Mouse (Mus musculus): ENCODE measurements at regions not wholly inside any gene's neighbourhood (a gene's known extent, or its start where the extent isn't known, plus 50 kb on each side); places are given as distances from the start of the nearest gene placed in this dataset.

GRCm38 (mm10) chr10:19194646-19195045, 161.7 kb upstream of the Olig3 start:
- 87% methylated on average over 3 of the region's 3 CpGs for WGBS
- no peaks in the 10 kb centered on the region for H3K4me1 ChIP-seq (ENCODE audit: control insufficient read depth, insufficient read depth, low read length)
- H3K4me3 ChIP-seq (ENCODE audit: insufficient read depth, low read depth, low read length) = no peak overlapping the region
- TF ChIP-seq CTCF (IDR thresholded peaks at IDR 0.05; ENCODE audit: insufficient read depth, low read depth, low read length) (no peak), POLR2A (IDR thresholded peaks at IDR 0.05; ENCODE audit: insufficient read depth, low read depth, low read length) (no peak)
- H3K27ac ChIP-seq (ENCODE audit: insufficient read depth, low read depth, low read length) = no peak overlapping the region

DNA sequence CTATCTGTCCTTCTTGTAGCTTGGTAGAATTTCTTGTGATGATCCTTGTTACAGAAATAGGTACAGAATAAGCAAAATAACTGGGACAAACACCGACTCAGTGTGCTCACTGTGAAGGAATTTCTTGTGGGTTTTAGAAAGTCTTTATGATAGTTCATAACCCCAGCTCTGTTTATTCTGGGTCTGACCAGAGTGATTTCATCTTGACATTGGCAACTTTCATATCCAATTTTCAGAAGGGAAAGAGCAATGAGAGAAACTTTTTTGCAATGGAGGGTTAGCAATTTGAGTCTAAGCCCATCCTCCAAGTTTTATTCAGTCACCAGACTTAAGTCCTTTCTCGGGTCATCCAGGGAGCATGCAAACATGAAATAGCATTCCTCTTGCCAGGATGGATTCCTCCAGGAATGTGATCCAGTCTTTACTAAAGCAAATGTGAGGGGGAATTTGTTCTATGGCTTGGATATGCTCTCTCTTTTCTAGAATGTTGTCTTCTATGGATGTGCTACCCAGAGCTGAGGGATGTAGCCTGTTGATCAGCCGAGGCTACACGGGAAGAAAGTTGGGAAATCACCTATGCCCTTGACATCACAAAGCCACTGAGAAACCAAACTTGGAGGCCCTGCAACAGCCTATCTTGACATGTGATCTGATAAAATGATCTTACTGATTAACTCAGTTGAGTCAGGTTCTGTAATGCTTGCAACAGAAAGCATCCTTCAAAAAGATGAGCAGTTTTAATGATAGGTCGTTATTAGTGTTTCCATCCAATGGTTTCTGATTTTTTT, 163.2 kb upstream of the Olig3 start:
- H3K4me3 ChIP-seq (ENCODE audit: insufficient read depth, low read depth, low read length) = no peak overlapping the region
- WGBS = 86% methylated on average over 5 of the region's 5 CpGs
- TF ChIP-seq CTCF (IDR thresholded peaks at IDR 0.05; ENCODE audit: insufficient read depth, low read depth, low read length) (no peak), POLR2A (IDR thresholded peaks at IDR 0.05; ENCODE audit: insufficient read depth, low read depth, low read length) (no peak)
- no peak overlapping the region for H3K27ac ChIP-seq (ENCODE audit: insufficient read depth, low read depth, low read length)
- no peaks in the 10 kb centered on the region for H3K4me1 ChIP-seq (ENCODE audit: control insufficient read depth, insufficient read depth, low read length)

DNA sequence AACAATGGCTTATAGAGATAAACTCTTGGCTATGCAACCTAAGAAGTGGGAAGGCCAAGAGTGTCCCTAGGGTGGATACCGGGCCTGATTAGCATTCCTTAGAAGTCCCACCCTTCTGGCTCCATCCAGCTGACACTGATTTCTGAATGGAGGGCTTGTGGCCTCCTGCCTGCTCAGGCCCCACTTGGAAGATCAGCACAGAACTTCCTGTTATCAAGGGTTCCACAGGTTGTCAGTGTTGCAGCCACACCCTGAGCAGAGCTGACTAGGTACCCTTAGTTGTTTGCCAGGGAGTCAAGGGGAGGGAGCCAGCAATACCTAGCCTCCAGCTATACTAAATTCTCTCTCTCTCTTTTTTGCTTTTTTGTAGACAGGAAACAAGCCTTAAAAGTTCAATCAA, 164.1 kb upstream of the Olig3 start:
- Histone ChIP-seq H3K4me1 (ENCODE audit: control insufficient read depth, insufficient read depth, low read length) (no peaks in the 10 kb centered on the region), H3K27ac (ENCODE audit: insufficient read depth, low read depth, low read length) (no peak overlapping the region), H3K4me3 (ENCODE audit: insufficient read depth, low read depth, low read length) (no peak overlapping the region)
- TF ChIP-seq CTCF (IDR thresholded peaks at IDR 0.05; ENCODE audit: insufficient read depth, low read depth, low read length) (no peak), POLR2A (IDR thresholded peaks at IDR 0.05; ENCODE audit: insufficient read depth, low read depth, low read length) (no peak)
- WGBS = 47% methylated on average over 1 of the region's 1 CpGs

GRCm38 (mm10) chr10:19188082-19188742, 168.1 kb upstream of the Olig3 start:
- 0 out of 2 replicates have a peak, but pooled peaks cover 2% of the 10 kb centered on the region for H3K4me1 ChIP-seq (ENCODE audit: control insufficient read depth, insufficient read depth, low read length)
- 14% methylated on average over 13 of the region's 13 CpGs for WGBS
- H3K4me3 ChIP-seq (ENCODE audit: insufficient read depth, low read depth, low read length) = peak overlapping the region; percentile 5; the same call in 1 of the 2 replicates
- TF ChIP-seq CTCF (IDR thresholded peaks at IDR 0.05; ENCODE audit: insufficient read depth, low read depth, low read length) = no peak
- TF ChIP-seq POLR2A (IDR thresholded peaks at IDR 0.05; ENCODE audit: insufficient read depth, low read depth, low read length) = no peak
- H3K27ac ChIP-seq (ENCODE audit: insufficient read depth, low read depth, low read length) = no peak overlapping the region; the same call in 1 of the 2 replicates

- Histone ChIP-seq H3K4me3 (ENCODE audit: insufficient read depth, low read depth, low read length) (no peak overlapping the region), H3K27ac (ENCODE audit: insufficient read depth, low read depth, low read length) (no peak overlapping the region; the same call in 1 of the 2 replicates), H3K4me1 (ENCODE audit: control insufficient read depth, insufficient read depth, low read length) (0 out of 2 replicates have a peak, but pooled peaks cover 2% of the 10 kb centered on the region)
- no peak for TF ChIP-seq CTCF (IDR thresholded peaks at IDR 0.05; ENCODE audit: insufficient read depth, low read depth, low read length)
- TF ChIP-seq POLR2A (IDR thresholded peaks at IDR 0.05; ENCODE audit: insufficient read depth, low read depth, low read length) = no peak
- WGBS = 55% methylated on average over 4 of the region's 4 CpGs
These were observed 168.6 kb upstream of the Olig3 start for GRCm38 (mm10) chr10:19187716-19188081.

DNA sequence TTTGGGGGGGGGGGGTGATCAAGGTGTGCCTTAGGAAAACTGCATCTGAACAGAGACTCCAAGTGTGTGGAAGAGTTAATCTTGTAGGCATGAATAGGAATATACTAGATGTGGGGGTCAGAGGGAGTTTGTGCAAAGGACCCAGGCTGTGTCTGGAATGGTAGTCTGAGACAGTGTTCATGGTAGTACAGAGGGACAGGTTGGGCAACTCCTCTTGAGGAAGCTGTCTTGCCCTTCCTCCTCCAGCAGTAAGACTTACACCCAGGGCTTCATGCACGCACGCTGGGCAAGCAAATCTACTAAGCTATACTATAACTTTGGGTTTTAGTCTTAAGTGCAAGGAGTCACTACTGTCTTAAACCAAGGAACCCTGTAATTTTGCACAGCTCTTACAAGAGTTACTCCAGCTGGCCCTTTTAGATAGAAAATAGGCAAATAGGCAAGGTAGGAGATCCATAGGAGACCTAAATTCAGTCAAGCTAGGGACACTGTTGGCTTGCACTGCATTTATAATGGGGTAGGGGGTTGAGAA, 169.2 kb upstream of the Olig3 start:
- Histone ChIP-seq H3K4me3 (ENCODE audit: insufficient read depth, low read depth, low read length) (no peak overlapping the region), H3K4me1 (ENCODE audit: control insufficient read depth, insufficient read depth, low read length) (0 out of 2 replicates have a peak, but pooled peaks cover 2% of the 10 kb centered on the region), H3K27ac (ENCODE audit: insufficient read depth, low read depth, low read length) (no peak overlapping the region)
- TF ChIP-seq CTCF (IDR thresholded peaks at IDR 0.05; ENCODE audit: insufficient read depth, low read depth, low read length) (no peak), POLR2A (IDR thresholded peaks at IDR 0.05; ENCODE audit: insufficient read depth, low read depth, low read length) (no peak)
- WGBS = 82% methylated on average over 2 of the region's 2 CpGs

- TF ChIP-seq CTCF (IDR thresholded peaks at IDR 0.05; ENCODE audit: insufficient read depth, low read depth, low read length) = no peak; the same call in 1 of the 2 replicates
- TF ChIP-seq POLR2A (IDR thresholded peaks at IDR 0.05; ENCODE audit: insufficient read depth, low read depth, low read length) = no peak
- Histone ChIP-seq H3K4me3 (ENCODE audit: insufficient read depth, low read depth, low read length) (peak overlapping the region; percentile 23; the same call in 1 of the 2 replicates), H3K4me1 (ENCODE audit: control insufficient read depth, insufficient read depth, low read length) (0 out of 2 replicates have a peak, but pooled peaks cover 2% of the 10 kb centered on the region), H3K27ac (ENCODE audit: insufficient read depth, low read depth, low read length) (peak overlapping the region; percentile 15; the same call in 1 of the 2 replicates)
- 9% methylated on average over 18 of the region's 18 CpGs for WGBS
These were observed 170.3 kb upstream of the Olig3 start for GRCm38 (mm10) chr10:19185790-19186581.

- TF ChIP-seq CTCF (IDR thresholded peaks at IDR 0.05; ENCODE audit: insufficient read depth, low read depth, low read length) (no peak), POLR2A (IDR thresholded peaks at IDR 0.05; ENCODE audit: insufficient read depth, low read depth, low read length) (no peak)
- 93% methylated on average over 7 of the region's 7 CpGs for WGBS
- no peak overlapping the region for H3K4me3 ChIP-seq (ENCODE audit: insufficient read depth, low read depth, low read length)
- H3K4me1 ChIP-seq (ENCODE audit: control insufficient read depth, insufficient read depth, low read length) = 0 out of 2 replicates have a peak, but pooled peaks cover 2% of the 10 kb centered on the region
- H3K27ac ChIP-seq (ENCODE audit: insufficient read depth, low read depth, low read length) = no peak overlapping the region
These were observed 169.4 kb upstream of the Tnfaip3 start for GRCm38 (mm10) chr10:19184886-19185285.

Measured in olfactory bulb, adult 2 months (tissue).